Mouse (Mus musculus) liver, postnatal 0 days (tissue): ENCODE measurements at regions not wholly inside any gene's neighbourhood (a gene's known extent, or its start where the extent isn't known, plus 50 kb on each side); places are given as distances from the start of the nearest gene placed in this dataset.

Experiments used
- ATAC-seq: fragments of 200-750 bp; cut with Nextera tagmentation; 2 replicates; pipeline ENCODE4 v1.8.0; 2017; ENCODE audit warnings: mild to moderate bottlenecking, moderate library complexity
- DNase-seq: peaks from one replicate; pipeline ENCODE4 v3.0.0-alpha.2; 2016
- H3K27ac ChIP-seq: fragments of 300-500 bp; sonication (generic); 2 replicates; pipeline ENCODE4 v1.5.1; 2014; ENCODE audit warnings: antibody characterized with exemption, moderate library complexity, mild to moderate bottlenecking, low read depth
- H3K27me3 ChIP-seq: fragments of 300-500 bp; sonication (generic); 2 replicates; pipeline ENCODE4 v1.6.1; 2014; ENCODE audit warnings: low read length, control low read depth, mixed read lengths; ENCODE audit not compliant: insufficient read depth
- H3K36me3 ChIP-seq: fragments of 300-500 bp; sonication (generic); replicated peaks from 2 replicates; pipeline ENCODE4 v1.6.1; 2014; ENCODE audit warnings: mild to moderate bottlenecking, control low read depth, low read length, moderate library complexity, mixed read lengths; ENCODE audit not compliant: insufficient read depth
- H3K4me1 ChIP-seq: fragments of 300-500 bp; sonication (generic); 2 replicates; pipeline ENCODE4 v1.6.1; 2014; ENCODE audit warnings: antibody characterized with exemption, mild to moderate bottlenecking, control low read depth; ENCODE audit not compliant: insufficient read depth
- H3K4me2 ChIP-seq: fragments of 300-500 bp; sonication (generic); 2 replicates; pipeline ENCODE4 v1.6.1; 2014; ENCODE audit warnings: low read depth, mild to moderate bottlenecking, low read length, moderate library complexity, mixed read lengths
- H3K4me3 ChIP-seq: fragments of 300-500 bp; sonication (generic); 2 replicates; pipeline ENCODE4 v1.5.1; 2014; ENCODE audit warnings: low read depth, low read length
- H3K9ac ChIP-seq: fragments of 300-500 bp; sonication (generic); replicated peaks from 2 replicates; pipeline ENCODE4 v1.6.1; 2014; ENCODE audit warnings: mild to moderate bottlenecking, moderate library complexity
- H3K9me3 ChIP-seq: fragments of 300-500 bp; sonication (generic); 2 replicates; pipeline ENCODE4 v1.6.1; 2016; ENCODE audit warnings: mild to moderate bottlenecking, control low read depth, low read length, mixed read lengths
- CTCF ChIP-seq: sonication (generic); IDR thresholded peaks from 2 replicates; pipeline ENCODE4 v1.5.1; 2016; ENCODE audit warnings: antibody characterized with exemption, low read depth
- EP300 ChIP-seq: IDR thresholded peaks from 2 replicates; pipeline ENCODE4 v1.6.1; 2016; ENCODE audit warnings: antibody characterized with exemption, low read depth, mild to moderate bottlenecking
- WGBS: fragments of 180-500 bp; shearing (Covaris S2); extraction: QIAGEN DNeasy Blood & Tissue Kit; methylation state at CpG from one replicate; pipeline ENCODE4 v1.1.7; 2014; ENCODE audit not compliant: insufficient replicate concordance; 5-methylcytosine and 5-hydroxymethylcytosine counted together

DNA sequence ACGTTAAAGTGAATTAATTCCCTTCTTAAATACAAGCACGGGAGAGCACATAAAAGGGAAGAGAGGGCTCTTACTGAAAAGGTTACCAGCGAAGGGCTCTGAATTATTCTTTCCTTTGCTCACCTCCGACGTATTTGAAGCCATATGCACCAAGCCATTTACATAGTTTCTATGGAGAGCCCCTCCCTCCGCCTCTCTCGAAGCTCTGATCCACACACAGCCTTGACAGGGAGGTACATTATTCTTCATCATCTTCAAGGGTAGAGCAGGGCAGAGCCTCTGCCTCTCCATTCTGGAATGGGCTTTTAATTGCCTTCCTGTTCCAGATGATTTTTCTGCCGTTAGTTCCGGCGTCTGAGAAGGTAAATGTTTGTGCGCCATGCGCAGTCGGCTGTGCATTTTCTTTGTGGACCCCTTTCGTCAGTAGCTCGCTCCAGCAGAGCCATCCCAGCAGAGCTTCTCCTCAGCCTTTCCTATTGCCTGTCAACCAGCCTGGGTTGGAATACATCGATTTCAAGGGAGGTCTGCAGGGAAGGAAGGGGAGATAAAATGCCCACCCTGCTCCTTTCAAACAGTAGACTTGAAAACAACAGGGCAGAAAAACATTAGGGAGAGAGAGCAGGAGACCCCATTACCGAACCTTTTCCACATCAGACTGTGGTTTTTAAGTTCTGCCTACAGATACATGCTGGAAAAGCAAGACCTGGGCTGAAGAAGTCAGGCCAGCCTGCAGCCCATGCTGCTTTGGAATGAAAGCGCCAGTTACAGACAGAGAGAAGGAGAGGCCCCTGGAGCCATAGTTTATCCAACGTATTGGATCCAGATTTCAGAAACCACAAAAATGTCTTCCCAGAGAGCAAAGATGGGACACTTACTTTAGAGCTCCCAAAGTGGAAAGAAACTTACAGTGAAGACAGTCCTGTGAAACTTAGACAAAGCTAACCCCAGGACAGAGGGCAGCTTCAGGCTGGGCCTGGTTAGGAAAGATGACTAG lies 124.1 kb downstream of the Edn3 start:
- no peak overlapping the region for H3K27ac ChIP-seq
- DNase-seq (no peak), ATAC-seq (no peak)
- H3K4me1 ChIP-seq: no peaks in the 10 kb centered on the region
- 72% methylated on average over 19 of the region's 19 CpGs for WGBS
- no peak overlapping the region for H3K9ac ChIP-seq
- no peaks in the 10 kb centered on the region for H3K9me3 ChIP-seq
- H3K36me3 ChIP-seq: no peaks in the 10 kb centered on the region
- no peak overlapping the region for H3K4me2 ChIP-seq
- H3K27me3 ChIP-seq: no peaks in the 10 kb centered on the region
- H3K4me3 ChIP-seq: no peak overlapping the region
- TF ChIP-seq CTCF (no peak), EP300 (no peak)

GRCm38 (mm10) chr2:174892658-174893057 lies 117.4 kb upstream of the Gm14444 start:
- Histone ChIP-seq H3K4me3 (no peak overlapping the region), H3K4me2 (no peak overlapping the region), H3K27ac (no peak overlapping the region), H3K36me3 (no peaks in the 10 kb centered on the region), H3K4me1 (no peaks in the 10 kb centered on the region), H3K27me3 (no peaks in the 10 kb centered on the region), H3K9me3 (no peaks in the 10 kb centered on the region), H3K9ac (no peak overlapping the region)
- no peak for ATAC-seq
- 70% methylated on average over 7 of the region's 7 CpGs for WGBS
- no peak for DNase-seq
- no peak for TF ChIP-seq CTCF
- TF ChIP-seq EP300: no peak

DNA sequence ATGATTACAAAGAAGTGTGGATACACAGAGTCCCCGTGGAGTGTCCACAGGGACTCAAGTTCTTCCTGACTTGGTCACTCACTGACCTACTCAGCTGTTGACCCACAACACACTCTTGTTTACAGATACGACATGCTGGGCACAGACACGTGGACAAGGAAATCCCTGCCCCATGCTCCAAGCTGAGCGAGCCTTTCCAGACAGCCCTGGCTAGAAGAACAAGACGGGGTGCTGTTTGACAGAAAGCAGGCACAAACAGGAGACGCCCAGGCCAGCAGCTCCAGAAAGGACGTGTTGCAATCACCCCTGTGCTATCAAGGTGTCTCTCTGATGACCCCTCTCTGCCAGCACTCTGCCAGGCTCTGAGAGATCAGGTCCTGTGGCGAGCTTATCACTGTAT lies 112.6 kb upstream of the Gm14444 start:
- Histone ChIP-seq H3K27ac (no peak overlapping the region), H3K4me2 (no peak overlapping the region), H3K4me1 (no peaks in the 10 kb centered on the region), H3K9me3 (no peaks in the 10 kb centered on the region), H3K27me3 (no peaks in the 10 kb centered on the region), H3K9ac (no peak overlapping the region), H3K36me3 (no peaks in the 10 kb centered on the region), H3K4me3 (no peak overlapping the region)
- no peak for ATAC-seq
- no peak for DNase-seq
- TF ChIP-seq EP300 (no peak), CTCF (no peak)
- 37% methylated on average over 8 of the region's 8 CpGs for WGBS

GRCm38 (mm10) chr2:174899940-174900670 lies 109.9 kb upstream of the Gm14444 start:
- no peaks in the 10 kb centered on the region for H3K4me1 ChIP-seq
- H3K27ac ChIP-seq: no peak overlapping the region
- WGBS: 58% methylated on average over 5 of the region's 5 CpGs

DNA sequence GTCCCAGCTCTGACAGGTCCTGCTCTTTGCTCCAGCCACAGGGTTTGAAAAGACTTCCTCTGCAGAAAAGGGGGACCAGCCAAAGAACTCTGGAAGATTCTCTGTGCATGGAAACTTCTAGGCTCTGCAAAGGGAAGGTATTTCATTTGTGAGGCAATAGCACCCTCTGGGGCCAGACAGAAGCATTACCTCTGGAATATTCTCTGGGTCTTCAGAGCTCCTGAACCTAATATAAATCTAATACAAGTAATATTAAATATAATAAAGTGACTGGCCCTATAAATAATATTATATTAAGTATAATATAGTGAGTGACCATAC lies 109.4 kb upstream of the Gm14444 start:
- Histone ChIP-seq H3K4me2 (no peak overlapping the region), H3K27ac (no peak overlapping the region), H3K9me3 (no peaks in the 10 kb centered on the region), H3K9ac (no peak overlapping the region), H3K36me3 (no peaks in the 10 kb centered on the region), H3K4me3 (no peak overlapping the region), H3K27me3 (no peaks in the 10 kb centered on the region), H3K4me1 (no peaks in the 10 kb centered on the region)
- ATAC-seq (peak; percentile 50; the same call in 1 of the 2 replicates), DNase-seq (peak; percentile 48)
- TF ChIP-seq EP300: no peak
- peak; percentile 69 for TF ChIP-seq CTCF

More at GRCm38 (mm10) chr2:174899940-174900670, 109.9 kb upstream of the Gm14444 start:
- H3K36me3 ChIP-seq: no peaks in the 10 kb centered on the region
- H3K27me3 ChIP-seq: no peaks in the 10 kb centered on the region
- DNase-seq (no peak), ATAC-seq (peak; percentile 33; the same call in 1 of the 2 replicates)
- H3K9me3 ChIP-seq: no peaks in the 10 kb centered on the region
- H3K9ac ChIP-seq: no peak overlapping the region
- TF ChIP-seq CTCF: no peak
- TF ChIP-seq EP300: no peak
- no peak overlapping the region for H3K4me3 ChIP-seq
- no peak overlapping the region for H3K4me2 ChIP-seq

DNA sequence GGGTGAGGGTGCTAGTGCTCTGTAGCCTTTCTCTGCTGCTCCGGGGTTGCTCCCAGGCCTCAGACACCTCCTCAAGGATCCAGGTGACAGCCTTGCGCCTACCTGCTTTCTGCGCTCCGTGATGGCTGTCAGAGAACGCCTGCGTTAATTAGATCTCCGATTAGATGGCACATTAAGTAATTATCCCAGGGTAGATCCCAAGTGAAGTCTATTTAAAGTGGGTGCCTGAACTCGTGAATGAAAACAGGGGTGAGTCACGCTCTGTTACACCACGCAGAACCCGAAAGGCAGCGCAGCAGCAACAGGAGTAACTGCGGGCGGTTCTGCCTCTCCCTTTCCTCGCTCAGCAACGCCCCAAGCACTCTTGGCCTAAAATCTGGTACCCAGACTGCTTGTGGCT lies 108.2 kb upstream of the Gm14444 start:
- DNase-seq (no peak), ATAC-seq (no peak)
- H3K4me2 ChIP-seq: no peak overlapping the region
- no peak overlapping the region for H3K4me3 ChIP-seq
- H3K9me3 ChIP-seq: no peaks in the 10 kb centered on the region
- no peaks in the 10 kb centered on the region for H3K36me3 ChIP-seq
- no peak overlapping the region for H3K27ac ChIP-seq
- TF ChIP-seq CTCF (no peak), EP300 (no peak)
- 79% methylated on average over 16 of the region's 16 CpGs for WGBS
- no peaks in the 10 kb centered on the region for H3K27me3 ChIP-seq
- H3K9ac ChIP-seq: no peak overlapping the region
- no peaks in the 10 kb centered on the region for H3K4me1 ChIP-seq
